ENCODE assay signal across 10 mouse cellular contexts in genomic region chr11:51534314-51534713, GRCm38 (mm10). TPM values are rescaled to one million over a fixed set of nuclear protein-coding genes. Genes with fewer than 3 reads are reported as not detected.
A peak's percentile ranks its signal among the peaks of the same experiment; 100 is the strongest.
DNase-seq lines count a peak whose midpoint lies in the region; ATAC-seq and TF ChIP-seq lines count a peak whose summit lies in the region.
"Had no signal": no experiment of that assay in that cellular context is flagged by ENCODE, and none has a peak within 500 bp of the region (broad histone marks: within the 10 kb centered on the region; RNA-seq: fewer than 3 reads in every experiment).

No protein-coding gene starts in this region.

- H3K4me3 ChIP-seq in heart, embryonic 11.5 days (ENCODE audit: low read depth, low read length) = no peak overlapping the region
- no peak overlapping the region for H3K4me3 ChIP-seq in cortical plate, adult 2 months (ENCODE audit: insufficient read depth, low read length)
- H3K4me3 ChIP-seq in midbrain, postnatal 0 days (ENCODE audit: low read depth, low read length) = no peak overlapping the region
- H3K4me3 ChIP-seq: embryonic facial prominence, embryonic 13.5 days; liver, embryonic 15.5 days had no signal

- TF ChIP-seq CTCF in cortical plate, adult 2 months (IDR thresholded peaks at IDR 0.05; ENCODE audit: extremely low read depth, insufficient read depth, low read length) = peak; percentile 55; the same call in 1 of the 2 replicates
- TF ChIP-seq CTCF in midbrain, postnatal 0 days (IDR thresholded peaks at IDR 0.05) = peak; percentile 88

- no peak overlapping the region for H3K27ac ChIP-seq in heart, embryonic 11.5 days (ENCODE audit: low read depth, low read length)
- H3K27ac ChIP-seq in cortical plate, adult 2 months (ENCODE audit: insufficient read depth, low read length) = no peak overlapping the region
- H3K27ac ChIP-seq in midbrain, postnatal 0 days (ENCODE audit: low read depth, low read length) = no peak overlapping the region
- H3K27ac ChIP-seq: embryonic facial prominence, embryonic 13.5 days; liver, embryonic 15.5 days had no signal

- no peaks in the 10 kb centered on the region for H3K9me3 ChIP-seq in heart, embryonic 11.5 days (replicated peaks; ENCODE audit: control insufficient read depth, low read length)
- no peaks in the 10 kb centered on the region for H3K9me3 ChIP-seq in midbrain, postnatal 0 days (ENCODE audit: low read length)
- H3K9me3 ChIP-seq: embryonic facial prominence, embryonic 13.5 days; liver, embryonic 15.5 days had no signal

- H3K36me3 ChIP-seq in heart, embryonic 11.5 days (ENCODE audit: control insufficient read depth, insufficient read depth, low read length) = no peaks in the 10 kb centered on the region
- no peaks in the 10 kb centered on the region for H3K36me3 ChIP-seq in midbrain, postnatal 0 days (ENCODE audit: insufficient read depth, low read length)
- H3K36me3 ChIP-seq: embryonic facial prominence, embryonic 13.5 days; liver, embryonic 15.5 days had no signal

- no peaks in the 10 kb centered on the region for H3K4me1 ChIP-seq in heart, embryonic 11.5 days (ENCODE audit: control insufficient read depth, insufficient read depth, low read length)
- H3K4me1 ChIP-seq in cortical plate, adult 2 months (ENCODE audit: control insufficient read depth, insufficient read depth, low read length) = no peaks in the 10 kb centered on the region
- H3K4me1 ChIP-seq in midbrain, postnatal 0 days (ENCODE audit: insufficient read depth, low read length) = no peaks in the 10 kb centered on the region
- H3K4me1 ChIP-seq: liver, embryonic 15.5 days had no signal

- TF ChIP-seq POLR2A in cortical plate, adult 2 months (IDR thresholded peaks at IDR 0.05; ENCODE audit: extremely low read depth, insufficient read depth, low read length) = no peak

- peaks cover 2% of the 10 kb centered on the region; the same call in 1 of the 2 replicates for H3K27me3 ChIP-seq in heart, embryonic 11.5 days (ENCODE audit: control insufficient read depth, insufficient read depth, low read length)
- H3K27me3 ChIP-seq in midbrain, postnatal 0 days (ENCODE audit: insufficient read depth, low read length) = no peaks in the 10 kb centered on the region
- H3K27me3 ChIP-seq: liver, embryonic 15.5 days had no signal

- no peak overlapping the region for H3K4me2 ChIP-seq in heart, embryonic 11.5 days
- no peak overlapping the region for H3K4me2 ChIP-seq in midbrain, postnatal 0 days (ENCODE audit: low read depth, low read length, poor library complexity, severe bottlenecking)
- H3K4me2 ChIP-seq: embryonic facial prominence, embryonic 13.5 days; liver, embryonic 15.5 days had no signal

- peak; percentile 16 to 62 for DNase-seq in heart, adult 9 months (ENCODE audit: low spot score in 2 of 2)
- DNase-seq in 416B (ENCODE audit: low read depth) (peak; percentile 70), NIH3T3 (ENCODE audit: low read depth) (peak; percentile 85)
- DNase-seq in layer of hippocampus, adult 18-20 months (ENCODE audit: low spot score in 2 of 2) = peak; percentile 33 to 85
- peak; percentile 67 for DNase-seq in midbrain, postnatal 0 days (ENCODE audit: low spot score)

- no peak overlapping the region for H3K9ac ChIP-seq in heart, embryonic 11.5 days (ENCODE audit: low read depth, low read length)
- no peak overlapping the region for H3K9ac ChIP-seq in midbrain, postnatal 0 days (replicated peaks; ENCODE audit: low read length, poor library complexity, severe bottlenecking)
- H3K9ac ChIP-seq: embryonic facial prominence, embryonic 13.5 days; liver, embryonic 15.5 days had no signal

- WGBS in heart, embryonic 11.5 days (ENCODE audit: insufficient replicate concordance) = 27% methylated on average over 2 of the region's 2 CpGs
- WGBS in midbrain, postnatal 0 days = 21% methylated on average over 2 of the region's 2 CpGs

- no peak for ATAC-seq in heart, embryonic 11.5 days (replicated peaks; ENCODE audit: insufficient number of reproducible peaks, low FRiP score, low TSS enrichment)
- no peak for ATAC-seq in midbrain, postnatal 0 days (ENCODE audit: low FRiP score)
- no peak for ATAC-seq in megakaryocyte-erythroid progenitor cell, adult 5-6 weeks (replicated peaks; ENCODE audit: low FRiP score, low TSS enrichment, poor library complexity, severe bottlenecking)

RNA-seq across cellular contexts. Expression of gene Phykpl, which starts 50.2 kb away (rescaled TPM):
- polyA plus RNA-seq in heart, embryonic 11.5 days (2014; fragmentation: Nextera tagmentation; extraction: Ambion mirVana) = 14.4 and 14.9 TPM in 2 replicates
- 9.7 and 10.5 TPM in 2 replicates for polyA plus RNA-seq in cortical plate, adult 2 months (2012; rRNA removed)
- 1 to 10 TPM; 5.4 to 6.5 TPM for total RNA-seq in layer of hippocampus, adult 18-20 months (2021)
- total RNA-seq in midbrain, postnatal 0 days (2014; rRNA removed) = 6.6 and 7.5 TPM in 2 replicates
- 5.9 and 6.9 TPM in 2 replicates for polyA plus RNA-seq in midbrain, postnatal 0 days (2015; fragmentation: Nextera tagmentation; extraction: Ambion mirVana)
- total RNA-seq in megakaryocyte-erythroid progenitor cell, adult 5-6 weeks (2014; fragmentation: Nextera tagmentation) = 30.5 and 34.7 TPM in 2 replicates
- 8.8 and 19.9 TPM in 2 replicates for total RNA-seq in megakaryocyte-erythroid progenitor cell, adult 5-6 weeks (2017)
